Mouse (Mus musculus) embryonic facial prominence, embryonic 11.5 days (tissue): ENCODE data around the gene Gstp3. TPM values are rescaled to one million over a fixed set of nuclear protein-coding genes. Genes with fewer than 3 reads are reported as not detected.
"Not testable (repeated sequence)": the region's sequence is repeated elsewhere in the genome, so short reads cannot be mapped to it uniquely, and the experiment has no call there.

ENCODE experiments used
- ATAC-seq: fragments of 200-750 bp; cut with Nextera tagmentation; replicated peaks from 2 replicates; pipeline ENCODE4 v1.8.0; 2017; ENCODE audit warnings: low read depth; ENCODE audit not compliant: insufficient number of reproducible peaks, low FRiP score, low TSS enrichment
- DNase-seq: peaks from one replicate; pipeline ENCODE4 v3.0.0-alpha.2; 2015; ENCODE audit warnings: low spot score
- H3K27ac ChIP-seq: fragments of 300-500 bp; sonication (generic); replicated peaks from 2 replicates; pipeline ENCODE4 v1.5.1; 2014; ENCODE audit warnings: mild to moderate bottlenecking, low read depth, low read length, control low read depth
- H3K27me3 ChIP-seq: fragments of 300-500 bp; sonication (generic); 2 replicates; pipeline ENCODE4 v1.6.1; 2014; ENCODE audit warnings: mild to moderate bottlenecking, low read length, moderate library complexity, mixed read lengths; ENCODE audit not compliant: control insufficient read depth, insufficient read depth
- H3K36me3 ChIP-seq: fragments of 300-500 bp; sonication (generic); replicated peaks from 2 replicates; pipeline ENCODE4 v1.6.1; 2014; ENCODE audit warnings: low read depth, mild to moderate bottlenecking, low read length, moderate library complexity, mixed read lengths; ENCODE audit not compliant: control insufficient read depth, insufficient read depth
- H3K4me1 ChIP-seq: fragments of 300-500 bp; sonication (generic); 2 replicates; pipeline ENCODE4 v1.6.1; 2014; ENCODE audit warnings: low read length, mixed read lengths; ENCODE audit not compliant: control insufficient read depth, insufficient read depth
- H3K4me2 ChIP-seq: fragments of 300-500 bp; sonication (generic); 2 replicates; pipeline ENCODE4 v1.6.1; 2014; ENCODE audit warnings: low read depth, mild to moderate bottlenecking, control low read depth, low read length, moderate library complexity
- H3K4me3 ChIP-seq: fragments of 300-500 bp; sonication (generic); 2 replicates; pipeline ENCODE4 v1.5.1; 2014; ENCODE audit warnings: low read depth, low read length, control low read depth
- H3K9ac ChIP-seq: fragments of 300-500 bp; sonication (generic); replicated peaks from 2 replicates; pipeline ENCODE4 v1.6.1; 2014; ENCODE audit warnings: mild to moderate bottlenecking, control low read depth, low read length
- H3K9me3 ChIP-seq: fragments of 300-500 bp; sonication (generic); replicated peaks from 2 replicates; pipeline ENCODE4 v1.6.1; 2016; ENCODE audit warnings: mild to moderate bottlenecking, low read length, inconsistent platforms, mixed read lengths; ENCODE audit not compliant: control insufficient read depth
- WGBS: fragments of 180-500 bp; shearing (Covaris S2); extraction: QIAGEN DNeasy Blood & Tissue Kit; methylation state at CpG from one replicate; pipeline ENCODE4 v1.1.7; 2014; 5-methylcytosine and 5-hydroxymethylcytosine counted together
- polyA plus RNA-seq: library from polyadenylated mRNA; unstranded; fragments of >200 nt; fragmentation: Nextera tagmentation; extraction: Ambion mirVana; gene quantifications from 2 replicates; pipeline ENCODE4 v1.2.1, GENCODE M21; 2014

Gene Gstp3
- polyA plus RNA-seq, 1 experiment from 2014 or later = not detected

- no peaks in the 10 kb centered on the region for H3K4me1 ChIP-seq
- H3K27me3 ChIP-seq = no peaks in the 10 kb centered on the region
- H3K36me3 ChIP-seq = no peaks in the 10 kb centered on the region
- H3K27ac ChIP-seq = no peak overlapping the region
- 51% methylated on average over 10 of the region's 10 CpGs for WGBS
- H3K4me2 ChIP-seq = no peak overlapping the region
- no peak overlapping the region for H3K4me3 ChIP-seq
- H3K9me3 ChIP-seq = no peaks in the 10 kb centered on the region
- ATAC-seq = no peak
- H3K9ac ChIP-seq = no peak overlapping the region
- DNase-seq = peak; percentile 77
Observed at GRCm38 (mm10) chr19:4051741-4052515, 7.4 kb downstream of the Gstp3 start.

DNA sequence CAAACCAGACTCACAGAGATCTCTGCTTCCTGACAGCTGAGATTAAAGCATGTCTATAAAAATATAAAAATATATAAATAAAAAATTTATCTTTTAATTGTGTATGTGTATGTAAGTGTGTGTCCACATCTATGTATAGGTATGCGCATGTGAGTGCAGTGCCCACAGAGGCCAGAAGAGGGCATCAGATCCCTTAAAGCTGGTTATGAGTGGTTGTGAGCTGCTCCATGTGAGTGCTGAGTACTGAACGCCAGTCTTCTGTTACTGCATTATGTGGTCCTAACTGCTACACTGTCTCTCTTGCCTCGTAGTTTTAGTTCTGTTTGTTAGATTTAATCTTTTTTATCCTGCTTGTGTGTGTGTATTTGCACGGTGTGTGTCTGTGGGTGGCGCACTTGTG is 8.4 kb downstream of the Gstp3 start:
- no peaks in the 10 kb centered on the region for H3K27me3 ChIP-seq
- H3K4me3 ChIP-seq = no peak overlapping the region
- H3K36me3 ChIP-seq = no peaks in the 10 kb centered on the region
- H3K9me3 ChIP-seq = no peaks in the 10 kb centered on the region
- no peak overlapping the region for H3K4me2 ChIP-seq
- WGBS = 97% methylated on average over 5 of the region's 5 CpGs
- DNase-seq = no peak
- no peaks in the 10 kb centered on the region for H3K4me1 ChIP-seq
- H3K27ac ChIP-seq = no peak overlapping the region
- no peak overlapping the region for H3K9ac ChIP-seq
- ATAC-seq = no peak

DNA sequence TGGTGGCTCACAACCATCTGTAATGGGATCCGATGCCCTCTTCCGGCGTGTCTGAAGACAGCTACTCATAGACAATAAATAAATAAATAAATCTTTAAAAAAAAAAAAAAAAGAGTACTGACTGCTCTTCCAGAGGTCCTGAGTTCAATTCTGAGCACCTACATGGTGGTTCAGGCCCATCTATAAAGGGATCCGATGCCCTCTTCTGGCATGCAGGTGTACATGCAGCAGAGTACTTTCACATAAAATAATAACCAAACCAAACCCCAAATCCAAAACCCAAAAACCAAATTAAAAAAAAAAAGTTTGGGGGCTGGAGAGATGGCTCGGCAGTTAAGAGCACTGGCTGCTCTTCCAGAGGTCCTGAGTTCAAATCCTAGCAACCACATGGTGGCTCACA is 10.3 kb downstream of the Gstp3 start:
- H3K4me1 ChIP-seq, H3K9ac ChIP-seq, H3K9me3 ChIP-seq, DNase-seq, ATAC-seq, H3K4me3 ChIP-seq, H3K36me3 ChIP-seq, H3K4me2 ChIP-seq, H3K27me3 ChIP-seq, H3K27ac ChIP-seq: not testable (repeated sequence)
- WGBS = 77% methylated on average over 5 of the region's 5 CpGs

- no peaks in the 10 kb centered on the region for H3K4me1 ChIP-seq
- H3K9me3 ChIP-seq = no peaks in the 10 kb centered on the region
- no peak overlapping the region for H3K27ac ChIP-seq
- H3K4me2 ChIP-seq = no peak overlapping the region
- WGBS = 17% methylated on average over 4 of the region's 4 CpGs
- H3K4me3 ChIP-seq = no peak overlapping the region
- ATAC-seq = no peak
- no peak overlapping the region for H3K9ac ChIP-seq
- peak; percentile 90 for DNase-seq
- H3K36me3 ChIP-seq = no peaks in the 10 kb centered on the region
- H3K27me3 ChIP-seq = no peaks in the 10 kb centered on the region
Observed at GRCm38 (mm10) chr19:4047859-4048258, 11.5 kb downstream of the Gstp3 start.

DNA sequence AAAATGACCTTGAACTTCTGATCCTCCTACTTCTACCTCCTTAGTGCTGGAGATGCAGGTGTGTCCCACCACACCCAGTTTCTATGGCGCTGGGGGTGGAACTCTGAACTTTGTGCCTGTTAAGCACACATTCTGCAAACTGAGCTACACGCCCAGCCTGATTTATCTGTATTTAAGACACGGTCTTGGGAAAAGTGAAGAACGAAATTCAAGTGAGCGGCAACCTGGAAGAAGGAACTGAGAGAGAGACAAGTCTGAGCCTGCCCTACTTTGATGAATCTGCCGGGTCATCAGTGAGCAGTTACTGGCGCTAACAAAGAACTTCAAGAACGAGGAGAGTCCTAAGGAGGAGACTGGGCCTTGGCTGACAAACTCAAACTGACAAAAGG is 12.5 kb downstream of the Gstp3 start:
- Histone ChIP-seq H3K27ac (no peak overlapping the region), H3K9me3 (no peaks in the 10 kb centered on the region), H3K4me1 (no peaks in the 10 kb centered on the region), H3K27me3 (no peaks in the 10 kb centered on the region), H3K36me3 (no peaks in the 10 kb centered on the region), H3K9ac (no peak overlapping the region), H3K4me2 (no peak overlapping the region), H3K4me3 (no peak overlapping the region)
- 82% methylated on average over 8 of the region's 8 CpGs for WGBS
- DNase-seq (peak; percentile 14), ATAC-seq (no peak)

- WGBS = 55% methylated on average over 16 of the region's 16 CpGs
- no peak within 1 kb of the TSS; the same call in 1 of the 2 replicates for H3K4me2 ChIP-seq
- ATAC-seq = no peak
- no peaks in the 10 kb centered on the region for H3K4me1 ChIP-seq
- H3K9ac ChIP-seq = no peak within 1 kb of the TSS
- no peaks in the 10 kb centered on the region for H3K36me3 ChIP-seq
- no peak within 1 kb of the TSS for H3K4me3 ChIP-seq
- H3K9me3 ChIP-seq = no peaks in the 10 kb centered on the region
- H3K27me3 ChIP-seq = no peaks in the 10 kb centered on the region
- peak; percentile 66 for DNase-seq
- no peak within 1 kb of the TSS for H3K27ac ChIP-seq
Observed at GRCm38 (mm10) chr19:4045966-4046865, 13.2 kb downstream of the Gstp3 start, which contains the start of gene Gstp2. Gene Gstp2 (minus strand): TSS chr19:4046023.

DNA sequence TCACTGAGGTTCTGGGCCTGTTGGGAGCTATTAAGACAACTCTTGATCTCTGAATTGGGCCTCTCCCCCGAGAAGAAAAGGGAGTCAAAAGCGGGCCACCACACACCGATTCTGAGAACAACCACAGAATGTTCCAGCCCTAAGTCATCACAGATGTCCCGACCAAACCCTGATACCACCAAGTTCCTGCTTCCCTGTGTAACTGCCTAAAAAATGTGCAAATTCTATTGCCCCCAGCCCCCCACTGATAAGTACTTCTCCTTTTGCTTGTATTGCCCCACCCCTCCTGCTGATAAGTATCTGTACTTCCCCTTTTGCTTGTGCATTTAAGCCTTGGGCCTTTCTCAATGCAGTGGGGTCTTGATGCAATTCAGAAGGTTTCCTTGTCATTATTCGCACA is 15.3 kb downstream of the Gstp3 start:
- not testable (repeated sequence) for H3K36me3 ChIP-seq, H3K4me3 ChIP-seq, ATAC-seq, H3K9ac ChIP-seq, H3K4me2 ChIP-seq, H3K9me3 ChIP-seq, H3K27ac ChIP-seq, H3K27me3 ChIP-seq, DNase-seq, H3K4me1 ChIP-seq
- WGBS = 87% methylated on average over 5 of the region's 5 CpGs

- Histone ChIP-seq H3K4me3 (no peak overlapping the region), H3K4me2 (no peak overlapping the region), H3K9ac (no peak overlapping the region), H3K9me3 (no peaks in the 10 kb centered on the region), H3K27ac (no peak overlapping the region), H3K36me3 (no peaks in the 10 kb centered on the region), H3K4me1 (no peaks in the 10 kb centered on the region), H3K27me3 (no peaks in the 10 kb centered on the region)
- no peak for ATAC-seq
- DNase-seq = no peak
- WGBS = 73% methylated on average over 14 of the region's 14 CpGs
Observed at GRCm38 (mm10) chr19:4042124-4042523, 17.2 kb downstream of the Gstp3 start.
